Mouse (Mus musculus) layer of hippocampus, adult 2 months (tissue): ENCODE data around the gene Mfrp. TPM values are rescaled to one million over a fixed set of nuclear protein-coding genes. Genes with fewer than 3 reads are reported as not detected.

Source experiments
- DNase-seq, 2 experiments: peaks; one replicate each; pipeline ENCODE4 v3.0.0; 2022; ENCODE audit warnings: low spot score in 2 of 2
- H3K27ac ChIP-seq: fragments of 200-600 bp; 2 replicates; pipeline ENCODE4 v1.8.1; 2022
- H3K4me3 ChIP-seq: fragments of 200-600 bp; 2 replicates; pipeline ENCODE4 v1.8.1; 2022; ENCODE audit warnings: mild to moderate bottlenecking
- CTCF ChIP-seq: fragments of 200-600 bp; conservative IDR thresholded peaks from 2 replicates; pipeline ENCODE4 v1.8.1; 2022; ENCODE audit warnings: antibody characterized with exemption, mild to moderate bottlenecking, moderate library complexity
- total RNA-seq, 2 experiments: library from RNA; stranded (reverse); gene quantifications; 2 replicates each; pipeline ENCODE4 v1.2.3; 2021

The Mfrp gene
- total RNA-seq, 2 experiments from 2014 or later, result 1.3 TPM; not detected in 1

- peak in 1 of 2 experiments; percentile 8 for DNase-seq
- peak overlapping the region; percentile 87 for H3K27ac ChIP-seq
- TF ChIP-seq CTCF, result no peak
- no peak overlapping the region for H3K4me3 ChIP-seq
Observed at GRCm38 (mm10) chr9:44081581-44081980, 19.9 kb upstream of the Mfrp start.

- no peak overlapping the region for H3K4me3 ChIP-seq
- TF ChIP-seq CTCF, result no peak
- peak overlapping the region; percentile 87 for H3K27ac ChIP-seq
- DNase-seq, result no peak
Observed at GRCm38 (mm10) chr9:44082266-44082665, 19.3 kb upstream of the Mfrp start.

- TF ChIP-seq CTCF, result no peak
- H3K27ac ChIP-seq, result peak overlapping the region; percentile 98
- peak; percentile 64 to 75 for DNase-seq
- H3K4me3 ChIP-seq, result peak overlapping the region; percentile 92; the same call in 1 of the 2 replicates
Observed at GRCm38 (mm10) chr9:44083392-44084121, 18.0 kb upstream of the Mfrp start.

- Histone ChIP-seq H3K27ac (peak overlapping the region; percentile 98), H3K4me3 (peak overlapping the region; percentile 92)
- TF ChIP-seq CTCF, result no peak
- no peak for DNase-seq
Observed at GRCm38 (mm10) chr9:44084236-44084635, 17.3 kb upstream of the Mfrp start.

GRCm38 (mm10) chr9:44084659-44085229 lies 16.8 kb upstream of the Mfrp start:
- DNase-seq, result peak; percentile 89 to 94
- Histone ChIP-seq H3K4me3 (peak overlapping the region; percentile 92), H3K27ac (peak overlapping the region; percentile 98)
- 0 out of 2 replicates have a peak, but pooled peaks have one; percentile 3 for TF ChIP-seq CTCF

GRCm38 (mm10) chr9:44085276-44085675 lies 16.3 kb upstream of the Mfrp start:
- peak overlapping the region; percentile 92 for H3K4me3 ChIP-seq
- DNase-seq, result no peak
- peak overlapping the region; percentile 98 for H3K27ac ChIP-seq
- no peak for TF ChIP-seq CTCF

- DNase-seq, result peak; percentile 68 to 78
- peak overlapping the region; percentile 98 for H3K27ac ChIP-seq
- no peak for TF ChIP-seq CTCF
- H3K4me3 ChIP-seq, result peak overlapping the region; percentile 92
Observed at GRCm38 (mm10) chr9:44085741-44086665, 15.5 kb upstream of the Mfrp start.

- no peak for TF ChIP-seq CTCF
- no peak for DNase-seq
- Histone ChIP-seq H3K4me3 (peak overlapping the region; percentile 92), H3K27ac (peak overlapping the region; percentile 98)
Observed at GRCm38 (mm10) chr9:44086960-44087359, 14.6 kb upstream of the Mfrp start.

- DNase-seq, result peak; percentile 62 to 63
- TF ChIP-seq CTCF, result no peak
- H3K27ac ChIP-seq, result peak overlapping the region; percentile 98
- H3K4me3 ChIP-seq, result peak overlapping the region; percentile 92
Observed at GRCm38 (mm10) chr9:44087761-44088455, 13.6 kb upstream of the Mfrp start.

- DNase-seq, result no peak
- no peak for TF ChIP-seq CTCF
- H3K4me3 ChIP-seq, result peak overlapping the region; percentile 92; the same call in 1 of the 2 replicates
- H3K27ac ChIP-seq, result peak overlapping the region; percentile 98
Observed at GRCm38 (mm10) chr9:44088877-44089608, 12.5 kb upstream of the Mfrp start.

GRCm38 (mm10) chr9:44093612-44094503 lies 7.7 kb upstream of the Mfrp start:
- peak; percentile 84 to 86 for DNase-seq
- Histone ChIP-seq H3K4me3 (no peak overlapping the region; the same call in 1 of the 2 replicates), H3K27ac (peak overlapping the region; percentile 93)
- peak; percentile 92 for TF ChIP-seq CTCF
